Mouse (Mus musculus) adrenal gland, adult (tissue): ENCODE measurements around the gene Ptp4a2.
A peak's percentile ranks its signal among the peaks of the same experiment; 100 is the strongest.

ENCODE experiments used
- DNase-seq, 2 experiments: peaks; one replicate each; pipeline ENCODE4 v3.0.0; 2022 to 2023; ENCODE audit warnings: low spot score in 1 of 2; ENCODE audit not compliant: inconsistent age in 2 of 2

Gene Ptp4a2

DNA sequence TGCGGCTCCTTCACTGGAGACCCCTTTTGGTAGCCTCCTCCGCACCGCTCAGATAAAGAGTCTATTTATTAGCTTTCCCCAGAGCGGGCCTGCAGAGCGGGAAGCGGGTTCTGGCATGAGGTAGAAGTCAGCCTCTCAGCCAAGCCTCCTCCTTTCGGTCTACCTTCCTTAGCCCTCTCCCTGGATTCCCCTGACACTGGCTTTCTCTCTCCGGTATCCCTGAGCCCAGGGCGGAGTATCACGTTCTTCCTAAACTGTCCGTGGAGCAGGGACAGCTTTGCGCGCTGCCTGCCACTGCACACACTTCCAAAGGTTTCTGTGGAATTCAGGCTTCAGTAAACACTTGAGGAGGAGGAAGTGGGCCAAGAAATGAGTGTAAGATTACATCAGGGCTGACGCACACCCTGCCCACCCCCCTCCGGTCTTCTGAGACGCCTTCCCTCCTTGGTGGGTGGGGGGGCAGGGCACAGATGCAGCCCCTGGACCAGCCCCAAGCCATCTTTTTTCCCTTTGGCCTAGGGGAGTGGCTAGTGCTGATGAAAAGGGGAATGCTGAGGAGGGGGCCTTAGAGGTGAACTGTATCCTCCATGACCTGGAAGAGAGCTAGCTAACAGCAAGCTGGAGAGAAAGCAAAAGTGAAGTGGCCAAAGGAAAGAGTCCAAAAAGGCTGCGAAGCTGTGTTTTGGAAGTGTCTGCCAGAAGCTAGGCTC, 15.7 kb upstream of the Ptp4a2 start:
- DNase-seq, result peak in 1 of 2 experiments; percentile 55

DNA sequence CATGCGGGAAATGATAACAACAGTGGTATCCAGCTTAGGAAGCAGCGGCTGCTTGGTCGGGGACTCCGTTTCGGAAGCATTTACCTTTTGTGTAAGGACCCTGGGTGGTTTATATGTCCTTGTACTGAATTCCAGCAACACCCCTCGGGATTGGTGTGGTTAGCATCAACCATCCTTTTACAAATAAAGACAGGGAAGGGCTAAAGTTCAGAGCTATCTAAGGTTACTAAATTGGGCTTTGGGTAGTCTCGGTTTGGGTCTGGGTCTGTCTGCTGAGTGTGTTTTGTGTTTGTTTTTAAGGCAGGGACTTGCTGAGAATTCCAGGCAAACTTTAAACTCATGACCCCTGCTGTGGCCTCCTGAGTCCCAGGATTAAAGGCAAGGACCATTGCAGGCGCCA, 15.2 kb upstream of the Ptp4a2 start:
- no peak for DNase-seq

GRCm38 (mm10) chr4:129797985-129798384, 13.0 kb upstream of the Ptp4a2 start:
- DNase-seq, result no peak

GRCm38 (mm10) chr4:129803368-129803767, 7.7 kb upstream of the Ptp4a2 start:
- DNase-seq, result peak in 1 of 2 experiments; percentile 41

DNA sequence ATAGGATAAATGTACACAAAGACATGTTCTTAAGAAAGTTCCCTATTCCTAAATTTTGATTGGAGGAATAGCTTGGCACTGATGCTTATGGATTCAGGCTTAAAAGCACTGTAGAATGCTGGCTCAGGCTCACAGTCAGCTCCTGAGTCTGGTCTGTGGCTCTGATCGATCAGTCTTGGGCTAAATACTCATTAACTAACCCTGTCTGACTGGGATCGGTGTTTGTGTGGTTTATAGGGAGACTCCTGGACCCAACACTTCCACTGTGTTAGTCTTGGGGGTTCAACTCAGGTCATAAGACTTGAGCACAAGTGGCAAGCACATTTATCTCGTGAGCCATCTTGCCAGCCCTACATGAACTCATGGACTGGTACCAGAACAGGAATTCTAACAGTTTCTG, 6.0 kb upstream of the Ptp4a2 start:
- no peak for DNase-seq

- DNase-seq, result no peak
Measured at GRCm38 (mm10) chr4:129811605-129812468, 818 bp downstream of the Ptp4a2 start.

DNA sequence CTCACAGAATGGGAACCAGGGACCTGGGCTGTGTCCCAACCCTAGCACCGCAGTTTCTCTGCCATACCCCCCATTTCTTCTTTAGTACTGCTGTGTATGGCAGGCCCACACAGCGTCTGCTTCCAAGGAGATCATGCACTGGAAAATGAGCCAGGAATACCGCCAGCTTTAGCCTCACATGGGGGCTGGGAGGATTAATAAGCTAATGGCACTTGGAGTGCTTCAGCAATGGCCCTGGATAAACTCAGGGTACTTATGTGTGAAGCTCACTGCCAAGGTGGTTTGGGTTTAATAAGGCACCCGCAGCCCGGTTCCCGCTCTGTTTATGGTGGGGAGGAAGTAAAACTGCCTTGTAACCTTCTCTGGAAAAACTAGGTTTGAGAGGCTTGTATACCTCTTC, 6.6 kb downstream of the Ptp4a2 start:
- DNase-seq, result peak; percentile 28 to 52

- peak; percentile 86 to 93 for DNase-seq
Measured at GRCm38 (mm10) chr4:129818506-129819195, 7.6 kb downstream of the Ptp4a2 start.

DNA sequence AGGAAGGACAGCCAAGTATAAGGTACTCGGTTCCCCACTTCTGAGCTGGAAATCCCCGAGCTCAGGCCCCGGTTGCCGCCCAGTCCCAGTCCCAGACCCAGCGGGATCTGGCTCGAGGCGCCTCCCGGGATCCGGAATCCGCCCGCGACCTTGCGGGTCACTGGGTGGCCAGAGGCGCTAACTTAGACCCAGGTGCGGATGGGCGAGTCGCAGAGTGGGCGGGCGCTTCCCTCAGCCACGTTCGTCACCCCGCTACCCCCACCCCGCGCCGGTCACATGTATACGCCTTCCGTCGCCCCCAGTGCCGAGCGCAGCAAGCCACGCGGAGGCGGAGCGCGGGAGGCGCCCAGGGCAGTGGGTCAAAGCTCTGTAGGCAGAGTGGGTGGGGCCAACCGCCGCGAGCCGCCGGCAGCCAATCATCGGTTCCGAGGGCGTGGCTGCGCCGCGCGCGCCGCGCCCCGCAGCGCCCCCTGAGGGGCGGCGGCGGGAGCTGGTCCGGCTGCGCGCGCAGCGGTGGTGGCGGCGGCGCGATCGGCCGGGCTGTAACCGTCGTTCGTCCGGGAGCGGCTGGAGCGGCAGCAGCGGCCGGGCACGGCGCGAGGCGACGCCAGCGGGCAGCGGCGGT, 8.8 kb downstream of the Ptp4a2 start:
- peak; percentile 99 for DNase-seq

DNA sequence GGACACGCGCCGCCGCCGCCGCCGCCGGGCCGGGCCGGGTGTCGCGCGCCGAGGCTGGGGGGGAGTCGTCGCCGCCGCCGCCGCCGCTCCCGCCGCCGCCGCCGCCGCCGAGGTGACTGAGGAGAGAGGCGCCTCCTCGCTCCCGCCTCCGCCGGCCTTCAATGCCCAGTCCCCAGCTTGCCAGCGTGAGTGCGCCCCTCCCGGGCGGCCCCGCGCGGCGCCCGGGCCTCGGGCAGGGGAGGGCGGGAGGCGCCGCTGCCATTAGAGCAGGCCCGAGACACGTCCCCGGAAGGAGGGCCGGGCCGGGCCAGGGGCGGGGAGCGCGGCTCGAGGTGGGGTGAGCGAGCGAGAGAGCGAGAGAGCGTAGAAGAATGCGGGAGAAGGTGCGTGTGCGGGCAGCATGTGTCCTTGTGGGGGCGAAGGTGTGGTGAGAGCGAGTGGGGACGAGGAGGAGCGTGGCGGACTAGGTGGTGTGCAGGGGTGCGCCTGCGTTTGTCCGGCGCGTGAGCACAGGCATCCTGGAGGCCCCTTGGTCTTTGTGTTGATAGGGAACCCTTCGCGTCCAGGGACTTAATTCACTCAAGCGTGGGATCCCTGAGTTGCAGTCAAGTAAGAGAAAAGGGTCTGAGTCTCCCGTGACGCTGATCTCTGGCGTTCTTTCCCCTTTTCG, 9.5 kb downstream of the Ptp4a2 start:
- DNase-seq, result peak; percentile 86 to 94

- peak in 1 of 2 experiments; percentile 91 for DNase-seq
Measured at GRCm38 (mm10) chr4:129821087-129821616, 10.1 kb downstream of the Ptp4a2 start.

DNA sequence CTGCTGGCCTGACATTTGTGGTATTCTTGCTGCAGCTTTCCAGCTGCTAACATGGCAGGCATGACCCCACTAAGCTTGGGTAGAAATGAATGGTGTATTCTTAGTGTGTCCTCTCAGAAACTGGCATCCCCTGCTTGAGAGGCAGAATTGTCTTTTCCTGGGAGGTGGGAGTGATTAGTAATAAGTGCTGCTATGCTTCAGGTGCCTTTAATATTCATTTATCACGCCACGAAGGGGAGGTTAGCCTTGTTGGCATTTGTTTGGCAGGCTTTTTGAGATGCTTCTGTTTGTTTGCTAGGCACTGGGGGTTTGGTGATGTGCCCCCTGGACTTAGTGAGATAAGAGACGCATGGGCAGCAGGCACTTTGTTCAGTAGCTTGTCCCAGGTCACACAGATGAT, 11.3 kb downstream of the Ptp4a2 start:
- DNase-seq, result peak in 1 of 2 experiments; percentile 70

- peak in 1 of 2 experiments; percentile 69 for DNase-seq
Measured at GRCm38 (mm10) chr4:129823216-129823810, 12.3 kb downstream of the Ptp4a2 start.

GRCm38 (mm10) chr4:129827611-129828010, 16.6 kb downstream of the Ptp4a2 start:
- DNase-seq, result no peak

DNA sequence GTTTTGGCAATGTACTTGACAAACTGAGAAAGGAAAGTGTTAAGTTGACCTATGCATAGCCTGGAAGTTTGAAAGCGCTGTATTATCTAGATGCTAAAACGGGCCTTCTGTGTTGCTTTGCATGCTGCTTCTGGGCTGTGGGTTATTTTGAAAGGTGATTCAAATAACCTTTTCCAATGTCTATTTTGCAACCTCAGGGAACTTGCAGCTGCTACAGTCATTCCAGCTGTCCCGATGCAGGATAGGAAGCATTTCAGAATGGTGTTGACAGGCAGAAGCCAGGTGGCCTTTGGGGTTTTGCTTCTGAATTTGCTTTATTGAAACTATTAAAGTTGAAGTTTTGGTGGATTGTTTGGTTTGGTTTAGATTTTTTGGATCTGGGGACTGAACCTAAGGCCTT, 17.1 kb downstream of the Ptp4a2 start:
- DNase-seq, result peak in 1 of 2 experiments; percentile 70

DNA sequence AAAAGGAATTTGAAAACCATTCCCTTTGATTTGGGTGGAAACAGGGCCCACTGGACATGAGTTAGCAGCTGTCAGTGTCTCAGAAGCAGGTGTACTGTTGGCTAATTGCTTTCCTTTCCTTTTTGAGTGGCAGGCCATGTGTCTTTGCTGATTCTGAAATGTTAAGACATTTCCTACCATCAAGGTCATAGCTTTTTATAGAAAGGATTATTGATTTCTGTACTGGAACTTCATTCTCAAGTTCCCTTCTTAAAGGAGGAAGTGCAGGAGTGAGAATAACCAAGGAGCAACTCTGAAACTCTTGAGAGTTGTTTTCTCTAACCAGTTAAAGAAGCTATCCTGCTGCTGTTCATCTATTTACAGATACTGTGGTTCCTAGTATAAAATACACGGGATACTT, 18.8 kb downstream of the Ptp4a2 start:
- no peak for DNase-seq

GRCm38 (mm10) chr4:129830343-129830944, 19.4 kb downstream of the Ptp4a2 start:
- DNase-seq, result no peak

DNA sequence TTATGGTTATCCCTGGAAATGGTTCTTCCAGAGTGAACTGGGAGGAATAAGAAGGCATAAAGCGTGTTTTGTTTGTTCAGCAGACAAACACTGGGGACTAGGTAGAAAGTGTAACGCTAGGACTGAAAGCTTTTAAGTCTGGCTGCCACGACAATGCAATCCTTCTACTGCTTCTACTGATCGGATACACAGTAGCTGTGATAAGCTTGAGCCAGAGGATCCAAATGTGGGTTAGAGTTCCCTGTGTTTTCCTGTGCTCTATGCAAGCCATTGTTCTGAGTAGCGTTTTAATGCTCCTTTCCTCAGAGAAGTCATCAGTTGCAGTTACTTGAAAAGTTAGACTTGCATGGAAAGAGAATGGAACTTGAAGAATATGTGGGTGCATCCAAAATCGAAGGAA, 23.6 kb downstream of the Ptp4a2 start:
- peak in 1 of 2 experiments; percentile 63 for DNase-seq

DNA sequence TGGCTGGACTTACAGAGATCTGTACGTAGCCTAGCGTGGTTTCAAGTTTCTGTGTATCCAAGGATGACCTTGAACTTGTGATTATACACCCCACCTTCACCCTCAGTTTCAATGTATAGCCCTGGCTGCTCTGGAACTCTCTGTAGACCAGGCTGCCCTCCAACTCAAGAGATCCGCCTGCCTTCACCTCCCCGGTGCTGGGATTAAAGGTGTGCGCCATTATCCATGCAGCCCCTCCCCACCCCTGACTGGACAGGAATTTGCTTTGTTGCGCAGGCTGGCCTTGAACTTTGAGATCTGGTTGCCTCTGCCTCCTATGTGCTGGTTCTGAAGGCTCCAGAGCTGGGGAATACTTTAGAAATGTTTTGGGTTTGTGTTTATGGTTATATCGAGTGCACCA, 24.3 kb downstream of the Ptp4a2 start:
- DNase-seq, result peak; percentile 50 to 78
